Mouse (Mus musculus) neural tube, embryonic 10.5 days (tissue): ENCODE results near the gene Ddx43.
A peak's percentile ranks its signal among the peaks of the same experiment; 100 is the strongest.
"Not testable (repeated sequence)": the region's sequence is repeated elsewhere in the genome, so short reads cannot be mapped to it uniquely, and the experiment has no call there.

Experiments used
- DNase-seq: peaks from one replicate; pipeline ENCODE4 v3.0.0-alpha.2; 2017; ENCODE audit warnings: low spot score; ENCODE audit errors: extremely low spot score

The Ddx43 gene

DNA sequence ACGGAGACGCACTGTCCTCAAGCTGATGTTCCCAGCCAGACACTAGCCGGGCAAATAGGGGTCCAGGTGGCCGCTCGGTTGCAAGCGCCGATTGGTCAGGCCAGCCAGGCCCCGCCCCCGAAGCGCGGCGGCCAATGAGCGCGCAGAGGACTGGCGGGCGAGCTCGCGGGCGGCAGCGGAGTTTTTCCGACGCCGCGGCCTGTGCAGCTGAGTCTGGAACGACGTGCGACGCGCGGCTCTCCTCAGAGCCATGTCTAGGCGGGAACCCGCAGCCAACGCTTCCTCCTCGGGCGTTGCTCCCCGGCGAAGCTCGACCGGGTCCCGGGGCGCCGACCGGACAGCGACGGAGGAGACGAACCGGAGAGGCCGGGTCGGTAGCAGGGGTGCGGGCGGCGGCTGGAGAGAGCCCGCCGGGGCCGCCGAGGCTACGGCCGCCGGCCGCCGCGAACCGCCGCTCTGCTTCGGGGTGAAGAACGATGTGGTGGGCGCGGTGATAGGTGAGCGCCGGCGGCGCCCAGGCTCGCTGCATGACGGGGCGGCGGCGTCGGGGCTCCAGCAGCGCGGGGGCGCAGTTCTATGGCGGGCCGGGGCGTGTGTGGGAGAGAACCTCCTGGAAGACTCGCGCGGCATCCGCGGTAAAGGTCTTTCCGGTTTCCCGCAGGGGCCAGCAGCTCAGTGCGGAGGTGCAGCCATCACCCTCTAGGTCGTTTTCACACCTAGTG is at the start of gene Ddx43:
TSS of gene Ddx43 (plus strand) at position 148 of the 722 bp plus-strand sequence.
- peak; percentile 77 for DNase-seq

DNA sequence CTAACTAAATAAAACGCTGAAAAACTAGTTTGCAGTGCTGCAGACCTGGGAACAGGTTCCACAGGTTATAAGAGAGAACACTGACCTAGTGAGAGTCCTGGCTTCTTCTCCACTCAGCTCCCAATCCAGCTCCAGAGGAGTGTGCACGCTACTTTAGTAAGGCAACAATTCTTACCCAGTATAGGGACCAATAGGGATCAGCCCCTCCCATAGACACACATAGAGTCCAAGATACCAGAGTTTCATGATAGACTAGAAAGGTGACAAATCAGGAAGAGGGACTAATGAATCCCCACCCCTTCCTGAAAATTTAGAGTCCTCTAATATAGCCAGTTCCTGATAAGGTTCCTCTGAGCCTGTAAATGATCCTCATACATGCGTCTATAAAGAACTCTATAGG is 48.6 kb upstream of the Ddx43 start:
- DNase-seq: no peak

DNA sequence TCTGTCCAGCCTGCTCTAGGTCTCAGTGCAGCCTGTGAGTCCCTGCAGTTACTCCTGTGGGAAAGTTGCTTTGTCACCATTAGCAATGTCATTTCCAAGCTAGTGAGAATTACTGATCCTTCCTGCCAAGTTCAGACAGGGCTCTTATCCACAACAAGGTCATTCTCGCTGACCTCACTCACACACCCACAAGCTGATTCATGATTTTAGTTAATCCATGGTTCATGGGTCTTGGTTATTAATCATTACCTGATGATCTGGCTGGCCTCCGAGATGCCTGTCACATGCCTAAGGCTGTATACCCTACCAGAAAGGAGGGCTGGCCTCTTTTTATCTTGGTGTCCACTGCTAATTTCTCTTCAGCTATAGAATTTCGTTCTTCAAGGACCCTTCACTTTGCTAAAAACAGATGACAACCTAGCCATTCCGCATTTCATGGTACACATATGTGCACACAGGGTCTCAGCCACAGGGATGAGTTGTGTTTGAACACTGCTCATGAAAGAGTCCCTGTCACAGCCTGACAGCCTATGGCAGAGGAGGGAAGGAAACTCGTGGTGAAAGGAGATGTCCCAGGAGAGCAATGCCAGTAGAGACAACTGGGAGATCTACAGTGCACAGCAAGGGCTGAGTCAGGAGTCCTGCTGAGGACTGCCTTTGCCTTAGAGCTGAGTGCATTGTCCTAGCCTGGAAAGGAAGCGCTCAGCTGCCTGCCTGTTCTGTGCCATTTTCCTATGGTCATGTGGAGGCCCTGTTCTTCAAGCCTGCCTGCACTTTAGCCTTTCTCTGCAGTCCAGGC is 47.2 kb upstream of the Ddx43 start:
- DNase-seq: not testable (repeated sequence)

DNA sequence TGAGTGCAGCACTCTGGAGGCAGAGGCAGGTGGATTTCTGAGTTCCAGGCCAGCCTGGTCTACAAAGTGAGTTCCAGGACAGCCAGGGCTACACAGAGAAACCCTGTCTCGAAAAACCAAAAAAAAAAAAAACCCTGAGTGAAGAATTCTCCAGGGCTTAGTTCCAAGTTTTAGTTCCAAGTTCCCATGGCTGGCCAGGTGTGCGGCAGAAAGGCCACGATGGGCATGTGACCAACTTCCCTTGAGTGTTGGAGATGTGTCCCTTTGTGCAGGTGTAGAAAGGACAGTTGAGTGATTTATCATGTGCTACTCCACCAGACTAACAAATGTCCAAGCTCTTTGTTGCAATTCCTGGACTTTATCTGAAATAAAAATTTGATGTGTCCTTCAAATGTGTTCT is 46.4 kb upstream of the Ddx43 start:
- DNase-seq: not testable (repeated sequence)

DNA sequence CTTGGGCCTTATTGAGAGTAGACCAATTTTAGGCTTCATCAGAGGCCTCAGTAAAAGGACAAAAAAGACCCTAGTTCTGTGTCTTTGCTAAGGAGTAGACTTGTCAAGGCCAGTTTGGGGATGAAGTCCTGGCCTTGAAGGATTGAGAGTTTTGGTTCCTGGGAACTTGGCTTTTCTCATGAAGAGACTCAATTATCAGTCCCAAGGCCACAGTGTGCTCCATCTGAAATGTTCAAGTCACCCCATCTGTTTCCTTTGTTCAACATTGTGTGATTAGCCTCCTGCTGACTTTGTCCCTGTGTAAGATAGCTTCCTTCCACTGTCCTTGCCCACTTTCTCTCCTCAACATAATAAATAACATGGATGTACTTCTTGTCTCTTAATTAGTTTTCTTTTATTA is 45.6 kb upstream of the Ddx43 start:
- not testable (repeated sequence) for DNase-seq

DNA sequence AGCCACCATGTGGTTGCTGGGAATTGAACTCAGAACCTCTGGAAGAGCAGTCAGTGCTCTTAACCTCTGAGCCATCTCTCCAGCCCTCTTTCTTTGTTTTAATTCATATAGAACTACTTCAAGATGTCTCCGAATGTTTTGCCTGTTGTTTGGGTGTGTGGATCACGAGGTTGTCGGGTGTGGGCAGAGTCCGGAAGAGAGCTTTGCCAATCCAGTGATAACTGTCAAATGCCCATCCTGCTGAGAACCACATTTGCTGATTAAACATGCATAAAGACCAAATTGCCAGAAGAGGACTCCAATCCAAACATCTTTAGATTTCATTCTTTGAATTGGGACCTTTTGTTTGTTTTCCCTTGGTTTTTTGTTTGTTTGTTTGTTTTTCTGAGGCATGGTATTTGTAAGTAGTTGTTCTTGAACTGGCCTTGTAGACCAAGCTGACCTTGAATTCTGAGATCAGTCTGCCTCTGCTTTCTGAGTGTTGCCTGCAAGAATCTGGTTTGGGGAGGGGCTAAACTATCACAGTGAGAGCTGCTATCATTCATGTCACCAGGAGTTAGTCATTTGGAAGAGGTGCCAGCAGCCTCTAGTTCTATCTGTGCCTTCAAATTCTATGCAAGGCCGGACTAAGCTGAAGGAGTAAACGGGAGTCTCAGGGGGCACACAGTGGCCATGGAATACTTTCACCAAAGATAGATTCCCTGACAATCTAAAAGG is 43.9 kb upstream of the Ddx43 start:
- no peak for DNase-seq

DNA sequence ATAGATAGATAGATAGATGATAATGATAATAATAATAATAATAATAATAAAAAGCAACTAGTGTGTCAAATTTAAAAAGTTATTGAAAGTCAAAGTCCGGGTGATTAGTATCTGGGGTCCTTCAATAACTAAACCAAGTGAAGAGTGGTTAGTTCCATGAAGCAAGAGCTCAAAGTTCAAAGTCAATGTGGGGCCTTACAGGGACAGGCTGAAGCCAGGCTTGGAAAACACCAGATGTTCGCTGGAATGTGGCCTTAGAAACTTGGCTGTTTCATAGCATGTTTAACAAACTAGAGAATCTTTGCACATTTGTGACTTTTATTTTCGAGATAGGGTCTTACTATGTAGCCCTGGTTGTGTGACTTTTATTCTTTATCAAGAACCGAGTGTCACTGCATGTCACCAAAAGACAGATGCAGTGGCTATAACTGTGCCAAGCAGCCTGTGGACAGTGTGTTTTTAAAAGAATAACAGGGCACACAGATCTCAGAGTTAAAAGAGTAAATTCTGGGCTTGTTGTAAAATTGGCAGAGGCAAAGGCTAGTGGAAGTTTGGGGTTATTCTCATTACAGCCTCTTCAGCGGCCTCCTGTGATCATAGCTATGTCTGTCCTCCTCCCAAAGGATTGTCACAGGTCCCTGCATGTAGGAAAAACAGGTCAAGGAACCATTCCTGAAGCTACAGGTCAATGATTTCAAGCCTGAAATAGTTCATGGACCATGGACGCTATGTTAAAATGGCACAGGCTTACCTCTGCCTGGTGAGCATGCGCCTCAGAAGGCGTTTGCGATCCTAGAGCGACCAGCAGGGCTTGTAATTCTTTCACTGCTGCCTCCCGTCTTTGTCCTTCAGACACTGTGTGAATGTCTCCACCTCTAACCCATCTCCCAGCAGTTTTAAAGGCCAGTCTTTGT is 40.7 kb upstream of the Ddx43 start:
- no peak for DNase-seq

DNA sequence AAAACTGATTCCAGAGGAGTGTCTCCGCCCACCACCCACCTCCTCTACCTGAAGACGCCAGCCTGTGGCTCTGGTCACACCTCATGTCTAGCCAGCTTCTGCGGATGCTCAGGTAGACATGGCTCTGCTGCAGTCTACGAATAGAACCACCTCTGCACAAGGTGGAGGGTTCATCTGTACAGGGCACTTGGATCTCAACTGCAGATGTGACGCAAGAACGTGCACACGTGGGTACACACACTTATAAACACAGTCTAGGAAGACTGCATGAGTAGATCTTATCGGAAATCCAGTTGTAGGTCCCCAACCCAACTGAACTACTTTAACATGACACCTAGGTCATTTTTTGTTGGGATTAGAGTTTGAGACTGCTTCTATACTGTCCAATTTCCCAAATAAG is 40.0 kb upstream of the Ddx43 start, which contains the start of gene Gsta2:
TSS of gene Gsta2 (minus strand) at position 178 of the 400 bp plus-strand sequence.
- no peak for DNase-seq

DNA sequence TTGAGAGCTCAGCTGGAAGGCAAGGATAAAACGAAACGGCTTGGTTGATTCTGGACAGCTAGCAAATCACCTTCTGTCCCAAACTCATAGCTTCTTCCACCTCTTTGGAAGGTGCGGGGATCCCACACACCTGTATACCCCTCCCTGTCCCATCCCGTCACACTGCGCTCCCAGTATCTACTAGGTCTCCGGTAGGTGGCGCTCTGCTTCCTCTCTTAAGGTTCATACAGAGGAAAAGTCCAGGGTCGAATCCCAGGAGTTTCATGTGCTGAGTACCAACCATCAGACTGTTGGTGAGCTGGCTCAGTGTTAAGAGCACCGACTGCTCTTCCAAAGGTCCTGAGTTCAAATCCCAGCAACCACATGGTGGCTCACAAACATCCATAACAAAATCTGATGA is 37.5 kb upstream of the Ddx43 start:
- DNase-seq: peak; percentile 62

DNA sequence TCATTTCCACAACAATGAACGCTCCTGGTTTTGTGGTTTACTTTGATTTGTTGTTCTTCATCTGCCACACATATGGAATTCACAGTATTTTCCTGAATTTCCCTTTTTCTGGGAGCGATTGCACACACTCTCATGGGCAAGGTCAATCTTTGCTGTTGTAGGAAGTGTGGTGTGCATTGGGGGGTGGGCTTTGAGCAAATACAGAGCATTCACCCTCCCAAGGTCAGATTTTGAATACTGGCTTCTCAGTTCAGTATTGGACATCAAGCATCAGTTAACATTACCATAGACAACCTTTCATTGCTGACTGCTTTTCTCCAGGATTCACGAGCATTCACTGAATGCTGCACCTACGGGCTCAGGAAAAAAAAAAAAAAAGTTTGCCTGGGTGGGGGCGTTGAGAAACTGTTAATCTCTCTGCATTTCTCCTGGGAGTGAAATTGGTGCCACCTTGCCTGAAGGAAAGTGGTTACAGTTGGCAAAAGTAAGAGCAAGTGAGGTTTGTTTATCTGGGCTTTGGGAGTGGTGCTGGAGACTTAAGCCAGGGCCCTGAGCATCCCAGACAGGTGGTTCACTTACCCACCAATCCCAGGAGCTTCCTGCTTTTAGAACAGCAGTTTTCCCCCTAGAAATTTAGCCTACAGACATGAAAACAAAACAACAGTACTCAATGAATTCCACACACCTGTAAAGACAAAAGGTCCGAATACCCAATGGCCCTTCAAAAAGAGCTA is 35.7 kb upstream of the Ddx43 start:
- no peak for DNase-seq

DNA sequence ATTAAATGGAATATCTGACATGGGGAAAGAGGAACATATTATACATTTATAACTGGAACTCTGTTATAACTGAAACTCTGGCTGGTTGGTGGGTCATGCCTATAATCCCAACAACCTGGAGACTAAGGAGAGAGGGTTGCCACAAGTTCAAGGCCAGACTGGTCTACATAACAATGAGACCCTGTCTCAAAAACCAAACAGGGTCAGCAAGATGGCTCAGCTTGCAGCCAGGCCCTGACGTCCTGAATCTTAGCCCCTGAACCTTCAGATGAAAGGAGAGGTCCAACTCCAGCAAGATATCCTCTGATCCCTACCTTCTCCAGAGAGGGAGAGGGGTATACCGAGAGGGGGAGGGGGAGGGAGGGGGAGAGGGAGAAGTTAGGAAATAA is 35.1 kb upstream of the Ddx43 start:
- no peak for DNase-seq

DNA sequence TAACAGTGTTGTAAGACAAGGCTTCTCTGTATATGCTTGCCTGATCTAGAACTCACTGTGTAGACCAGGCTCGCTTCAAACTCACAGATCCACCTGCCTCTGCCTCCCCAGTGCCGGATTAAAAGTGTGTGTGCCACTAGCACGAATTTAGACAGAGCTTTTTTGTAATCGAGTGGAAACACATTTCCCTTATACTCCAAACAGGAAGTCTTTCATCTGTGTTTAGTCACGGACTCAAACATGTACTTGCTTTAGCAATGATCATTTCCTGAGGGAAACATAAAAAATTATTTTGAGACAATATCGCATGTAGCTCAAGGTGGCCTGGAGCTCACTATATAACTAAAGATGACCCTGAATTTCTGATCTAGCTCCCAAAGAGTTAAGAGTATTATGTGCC is 32.2 kb upstream of the Ddx43 start:
- DNase-seq: no peak

DNA sequence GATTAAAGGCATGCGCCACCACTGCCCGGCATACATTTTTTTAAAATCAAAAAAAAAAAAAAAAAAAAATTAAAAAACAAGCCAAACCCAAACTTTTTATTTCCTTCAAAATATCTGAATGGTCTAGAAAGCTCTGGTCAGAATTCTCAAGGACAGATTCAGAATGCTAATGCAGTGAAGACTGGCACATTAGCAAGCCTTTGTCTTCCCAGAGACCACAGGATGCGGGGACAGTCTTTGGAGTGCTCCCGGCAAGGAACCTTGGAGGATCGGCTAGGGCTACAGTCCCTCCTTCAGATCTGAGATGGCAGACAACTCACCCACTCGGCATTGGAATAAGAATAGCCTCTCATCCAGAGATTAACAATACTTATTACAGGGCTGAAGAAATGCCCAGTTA is 30.9 kb upstream of the Ddx43 start:
- no peak for DNase-seq

DNA sequence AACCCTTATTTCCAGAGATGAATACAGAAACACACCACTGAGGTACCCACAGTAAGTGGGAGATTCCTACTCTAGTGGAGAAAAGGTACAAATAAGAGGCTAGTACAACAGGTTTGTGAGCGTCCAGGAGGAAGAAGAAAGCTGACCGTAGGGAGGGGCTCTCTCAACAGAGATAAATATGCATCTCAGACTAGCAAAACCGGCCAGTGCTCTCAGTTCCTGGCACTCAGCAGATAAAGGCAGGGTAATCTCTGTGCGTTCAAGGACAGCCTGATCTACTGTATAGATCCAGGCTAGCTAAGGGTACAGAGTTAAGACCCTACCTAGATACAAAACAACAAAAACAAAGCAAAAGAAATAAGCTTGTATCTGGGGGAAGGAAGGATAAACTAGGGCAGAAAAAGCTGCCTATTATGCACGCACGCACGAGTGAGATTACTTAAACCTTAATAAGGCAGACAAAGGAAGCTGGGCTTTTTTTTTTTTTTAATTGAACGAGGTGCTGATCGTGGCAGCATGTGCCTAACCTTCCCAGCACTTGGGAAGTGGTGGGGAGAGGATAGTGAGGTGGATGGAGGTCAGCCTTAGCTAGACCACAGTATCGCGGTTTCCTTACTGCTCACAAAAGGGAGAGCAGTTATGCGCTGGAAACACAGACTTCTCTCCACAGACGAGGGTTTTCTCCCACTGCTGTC is 29.6 kb upstream of the Ddx43 start:
- DNase-seq: no peak

DNA sequence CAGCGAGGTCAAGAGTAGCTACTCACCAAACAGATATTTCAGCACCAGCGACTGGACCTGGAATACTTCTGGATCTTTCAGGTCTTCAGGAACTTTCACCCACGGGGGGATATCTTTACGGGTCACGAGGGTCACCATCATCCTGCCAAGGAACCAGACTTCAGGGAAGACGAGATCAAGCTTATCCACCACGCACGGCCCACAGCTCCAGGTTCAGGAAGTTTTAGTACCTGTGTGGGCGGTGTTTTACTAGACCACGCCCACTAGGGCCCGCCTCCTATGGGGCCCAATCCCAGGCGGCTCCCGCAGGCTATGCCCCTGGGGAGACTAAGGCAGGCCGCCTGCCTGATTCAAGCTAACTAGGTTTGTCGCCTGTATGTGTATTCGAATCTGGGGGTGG is 27.6 kb upstream of the Ddx43 start, which contains the start of gene Dppa5a:
TSS of gene Dppa5a (minus strand) at position 219 of the 400 bp plus-strand sequence.
- not testable (repeated sequence) for DNase-seq

DNA sequence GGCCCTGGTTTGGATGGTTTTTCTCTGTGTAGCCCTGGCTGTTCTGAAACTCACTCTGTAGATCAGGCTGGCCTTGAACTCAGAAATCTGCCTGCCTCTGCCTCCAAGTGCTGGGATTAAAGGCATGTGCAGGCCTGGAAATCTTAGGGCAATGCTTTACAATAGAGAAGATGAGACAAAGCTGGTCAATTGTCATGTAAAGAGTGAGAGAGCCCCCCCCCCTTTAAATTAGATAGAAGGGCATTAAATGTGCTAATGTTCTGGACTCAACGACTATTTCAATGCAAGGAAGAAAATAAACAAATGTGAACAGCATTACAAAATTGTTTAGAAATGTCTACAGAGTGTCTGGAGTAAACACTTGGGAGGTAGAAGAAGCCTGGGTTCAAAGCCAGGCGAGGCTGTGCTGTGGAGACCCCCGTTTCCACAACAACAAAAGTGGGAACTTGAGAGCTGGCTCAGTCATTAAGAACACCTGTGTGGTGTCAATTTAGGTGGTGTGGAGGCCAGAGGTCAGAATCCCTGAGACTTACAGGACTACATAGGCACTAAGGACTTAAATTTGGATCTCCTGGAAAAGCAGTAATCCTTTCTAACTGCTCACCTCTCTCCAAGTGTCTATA is 26.8 kb upstream of the Ddx43 start:
- no peak for DNase-seq

DNA sequence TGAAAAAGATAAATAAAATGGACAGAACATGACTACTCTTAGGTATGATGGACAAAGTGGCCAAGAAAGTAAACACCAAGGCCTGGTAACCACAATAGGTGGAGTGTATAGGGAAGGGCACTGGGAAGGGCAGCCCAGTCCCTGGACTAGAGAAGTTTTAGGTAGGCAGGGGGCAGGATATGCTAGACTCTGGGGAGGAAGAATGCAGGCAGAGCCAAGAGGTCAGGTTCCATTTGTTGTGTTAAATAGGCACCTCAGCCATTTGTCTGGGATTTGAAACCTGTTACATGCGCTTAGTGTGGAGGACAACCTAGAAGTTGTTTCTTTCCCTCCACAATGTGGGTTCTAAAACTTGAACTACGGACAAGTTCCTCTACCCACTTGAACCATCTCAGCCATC is 26.2 kb upstream of the Ddx43 start:
- no peak for DNase-seq

DNA sequence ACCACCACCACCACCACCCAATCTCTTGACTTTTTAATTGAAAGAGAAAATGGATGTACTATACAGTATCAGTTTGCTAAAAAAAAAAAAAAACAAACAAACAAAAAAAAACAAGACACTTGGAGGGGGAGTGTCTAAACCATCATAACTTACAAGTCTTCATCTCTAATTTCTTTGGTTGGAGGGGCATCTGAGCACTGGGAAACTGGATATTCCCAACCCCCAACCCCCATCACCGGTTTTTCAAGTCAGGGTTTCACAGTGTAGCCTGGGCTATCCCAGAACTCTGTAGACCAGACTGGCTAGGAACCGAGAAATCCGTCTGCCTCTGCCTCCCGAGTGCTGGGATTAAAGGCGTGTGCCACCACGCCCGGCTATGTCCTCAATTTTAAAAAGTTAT is 25.8 kb upstream of the Ddx43 start:
- no peak for DNase-seq

DNA sequence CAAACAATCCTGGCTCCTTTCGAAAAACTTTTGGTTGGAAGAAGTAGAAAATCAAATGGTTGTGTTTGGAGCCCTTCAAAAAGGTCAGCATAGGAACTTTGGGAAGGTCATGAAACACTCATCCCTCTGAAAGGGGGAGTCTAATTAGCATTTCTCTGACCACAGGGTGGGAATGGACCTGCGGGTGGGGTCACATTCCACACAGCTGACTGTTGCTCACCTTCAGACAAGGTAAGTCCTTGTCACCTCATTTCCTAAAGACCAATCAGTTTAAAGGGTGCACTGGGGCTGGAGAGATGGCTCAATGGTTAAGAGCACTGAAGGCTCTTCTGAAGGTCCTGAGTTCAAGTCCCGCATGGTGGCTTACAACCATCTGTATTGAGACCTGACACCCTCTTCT is 24.1 kb upstream of the Ddx43 start:
- DNase-seq: no peak
